Mouse (Mus musculus): ENCODE measurements at regions not wholly inside any gene's neighbourhood (a gene's known extent, or its start where the extent isn't known, plus 50 kb on each side); places are given as distances from the start of the nearest gene placed in this dataset.

DNA sequence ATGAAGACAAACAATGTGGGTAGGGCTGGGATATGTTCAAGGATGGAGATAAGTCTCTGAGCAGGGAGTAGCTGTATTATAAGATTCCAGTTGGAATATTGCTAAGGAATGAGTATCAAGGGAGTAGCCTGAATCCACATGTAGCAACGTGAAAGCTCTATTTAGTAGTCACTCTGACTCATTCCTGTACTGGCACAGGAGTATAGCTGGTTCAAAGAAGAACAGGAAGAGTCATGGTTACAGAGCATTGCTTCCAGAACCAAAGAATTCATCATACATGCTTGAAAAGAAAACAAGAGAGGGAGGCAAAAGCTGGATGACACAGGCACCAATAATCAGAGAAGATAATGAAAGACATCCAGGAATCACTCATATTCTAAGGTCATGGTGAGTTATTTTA lies 500.6 kb upstream of the N6amt1 start:
- TF ChIP-seq CTCF (IDR thresholded peaks at IDR 0.05; ENCODE audit: control insufficient read depth, insufficient read depth, insufficient replicate concordance, low read depth, low read length) = no peak
- TF ChIP-seq POLR2A (IDR thresholded peaks at IDR 0.05; ENCODE audit: control insufficient read depth, low read depth, low read length) = no peak
